Mouse (Mus musculus) midbrain, embryonic 15.5 days (tissue): Measurements from ENCODE around the gene Klk9. TPM values are rescaled to one million over a fixed set of nuclear protein-coding genes. Genes with fewer than 3 reads are reported as not detected.

Source experiments
- ATAC-seq: fragments of 200-750 bp; cut with Nextera tagmentation; replicated peaks from 2 replicates; pipeline ENCODE4 v1.8.0; 2017; ENCODE audit warnings: moderate TSS enrichment
- H3K27ac ChIP-seq: fragments of 300-500 bp; sonication (generic); 2 replicates; pipeline ENCODE4 v1.5.1; 2015; ENCODE audit warnings: mild to moderate bottlenecking, inconsistent platforms
- H3K27me3 ChIP-seq: fragments of 300-500 bp; sonication (generic); replicated peaks from 2 replicates; pipeline ENCODE4 v1.6.1; 2015; ENCODE audit warnings: inconsistent platforms
- H3K36me3 ChIP-seq: fragments of 300-500 bp; sonication (generic); replicated peaks from 2 replicates; pipeline ENCODE4 v1.6.1; 2015; ENCODE audit warnings: inconsistent platforms
- H3K4me1 ChIP-seq: fragments of 300-500 bp; sonication (generic); 2 replicates; pipeline ENCODE4 v1.6.1; 2015; ENCODE audit warnings: inconsistent platforms
- H3K4me2 ChIP-seq: fragments of 300-500 bp; sonication (generic); 2 replicates; pipeline ENCODE4 v1.6.1; 2015; ENCODE audit warnings: inconsistent platforms, mild to moderate bottlenecking, moderate library complexity
- H3K4me3 ChIP-seq: fragments of 300-500 bp; sonication (generic); 2 replicates; pipeline ENCODE4 v1.5.1; 2015; ENCODE audit warnings: mild to moderate bottlenecking, inconsistent platforms
- H3K9ac ChIP-seq: fragments of 300-500 bp; sonication (generic); 2 replicates; pipeline ENCODE4 v1.6.1; 2015; ENCODE audit warnings: mild to moderate bottlenecking, inconsistent platforms
- H3K9me3 ChIP-seq: fragments of 300-500 bp; sonication (generic); 2 replicates; pipeline ENCODE4 v1.6.1; 2016; ENCODE audit warnings: inconsistent platforms
- WGBS: fragments of 180-500 bp; shearing (Covaris S2); methylation state at CpG from one replicate; pipeline ENCODE4 v1.1.7; 2015; ENCODE audit warnings: mixed read lengths; 5-methylcytosine and 5-hydroxymethylcytosine counted together
- polyA plus RNA-seq: library from polyadenylated mRNA; unstranded; fragments of >200 nt; fragmentation: Nextera tagmentation; extraction: Ambion mirVana; gene quantifications from 2 replicates; pipeline ENCODE4 v1.2.1, GENCODE M21; 2015

Klk9 gene
- polyA plus RNA-seq, 1 experiment from 2014 or later = 0.12 TPM

GRCm38 (mm10) chr7:43777423-43777822, 14.3 kb upstream of the Klk9 start:
- peaks cover 2% of the 10 kb centered on the region; the same call in 1 of the 2 replicates for H3K4me1 ChIP-seq
- H3K4me2 ChIP-seq = no peak overlapping the region
- H3K4me3 ChIP-seq = no peak overlapping the region
- H3K27ac ChIP-seq = no peak overlapping the region
- H3K9ac ChIP-seq = no peak overlapping the region
- WGBS = 91% methylated on average over 12 of the region's 12 CpGs
- H3K9me3 ChIP-seq = no peaks in the 10 kb centered on the region
- no peaks in the 10 kb centered on the region for H3K36me3 ChIP-seq
- H3K27me3 ChIP-seq = no peaks in the 10 kb centered on the region
- ATAC-seq = no peak

GRCm38 (mm10) chr7:43778176-43778970, 13.3 kb upstream of the Klk9 start:
- ATAC-seq = no peak
- no peak overlapping the region for H3K9ac ChIP-seq
- H3K27me3 ChIP-seq = peaks cover 3% of the 10 kb centered on the region; the same call in 1 of the 2 replicates
- 91% methylated on average over 10 of the region's 10 CpGs for WGBS
- no peak overlapping the region for H3K4me2 ChIP-seq
- H3K9me3 ChIP-seq = no peaks in the 10 kb centered on the region
- no peak overlapping the region for H3K27ac ChIP-seq
- peaks cover 7% of the 10 kb centered on the region for H3K4me1 ChIP-seq
- no peak overlapping the region for H3K4me3 ChIP-seq
- no peaks in the 10 kb centered on the region for H3K36me3 ChIP-seq

- Histone ChIP-seq H3K36me3 (no peaks in the 10 kb centered on the region), H3K27me3 (peaks cover 6% of the 10 kb centered on the region; the same call in 1 of the 2 replicates), H3K9me3 (no peaks in the 10 kb centered on the region), H3K27ac (no peak overlapping the region), H3K4me3 (no peak overlapping the region), H3K9ac (no peak overlapping the region), H3K4me1 (peaks cover 7% of the 10 kb centered on the region), H3K4me2 (no peak overlapping the region)
- no peak for ATAC-seq
- WGBS = 77% methylated on average over 6 of the region's 6 CpGs
Observed at GRCm38 (mm10) chr7:43780241-43780640, 11.4 kb upstream of the Klk9 start.

- H3K27ac ChIP-seq = no peak within 1 kb of the TSS
- H3K4me1 ChIP-seq = peaks cover 7% of the 10 kb centered on the region
- ATAC-seq = no peak
- no peaks in the 10 kb centered on the region for H3K36me3 ChIP-seq
- H3K4me3 ChIP-seq = no peak within 1 kb of the TSS
- no peak within 1 kb of the TSS for H3K9ac ChIP-seq
- WGBS = 57% methylated on average over 5 of the region's 5 CpGs
- peaks cover 6% of the 10 kb centered on the region; the same call in 1 of the 2 replicates for H3K27me3 ChIP-seq
- no peak within 1 kb of the TSS for H3K4me2 ChIP-seq
- H3K9me3 ChIP-seq = no peaks in the 10 kb centered on the region
Observed at GRCm38 (mm10) chr7:43780746-43781145, 10.9 kb upstream of the Klk9 start, which contains the start of gene Klk10. Gene Klk10 (plus strand): TSS chr7:43781035.

- 90% methylated on average over 11 of the region's 11 CpGs for WGBS
- no peak overlapping the region for H3K4me2 ChIP-seq
- peaks cover 6% of the 10 kb centered on the region; the same call in 1 of the 2 replicates for H3K27me3 ChIP-seq
Observed at GRCm38 (mm10) chr7:43781541-43781940, 10.2 kb upstream of the Klk9 start.

GRCm38 (mm10) chr7:43782275-43783265, 9.1 kb upstream of the Klk9 start:
- Histone ChIP-seq H3K9me3 (no peaks in the 10 kb centered on the region), H3K36me3 (no peaks in the 10 kb centered on the region), H3K4me1 (peaks cover 7% of the 10 kb centered on the region), H3K27me3 (peaks cover 6% of the 10 kb centered on the region; the same call in 1 of the 2 replicates), H3K27ac (no peak overlapping the region), H3K4me2 (peak overlapping the region; percentile 72), H3K9ac (peak overlapping the region; percentile 48), H3K4me3 (peak overlapping the region; percentile 35)
- 8% methylated on average over 36 of the region's 36 CpGs for WGBS
- peak; percentile 76 for ATAC-seq

More at GRCm38 (mm10) chr7:43781541-43781940, 10.2 kb upstream of the Klk9 start:
- Histone ChIP-seq H3K27ac (no peak overlapping the region), H3K4me1 (peaks cover 7% of the 10 kb centered on the region), H3K9me3 (no peaks in the 10 kb centered on the region), H3K4me3 (no peak overlapping the region), H3K36me3 (no peaks in the 10 kb centered on the region), H3K9ac (no peak overlapping the region)
- ATAC-seq = no peak

GRCm38 (mm10) chr7:43785286-43785685, 6.4 kb upstream of the Klk9 start:
- no peak for ATAC-seq

GRCm38 (mm10) chr7:43788096-43788495, 3.6 kb upstream of the Klk9 start:
- H3K9me3 ChIP-seq = no peaks in the 10 kb centered on the region
- WGBS = 71% methylated on average over 3 of the region's 3 CpGs
- H3K36me3 ChIP-seq = no peaks in the 10 kb centered on the region

More at GRCm38 (mm10) chr7:43785286-43785685, 6.4 kb upstream of the Klk9 start:
- Histone ChIP-seq H3K36me3 (no peaks in the 10 kb centered on the region), H3K27ac (no peak overlapping the region), H3K4me1 (peaks cover 7% of the 10 kb centered on the region), H3K9me3 (no peaks in the 10 kb centered on the region), H3K27me3 (peaks cover 6% of the 10 kb centered on the region; the same call in 1 of the 2 replicates), H3K9ac (no peak overlapping the region), H3K4me3 (no peak overlapping the region), H3K4me2 (no peak overlapping the region)
- 89% methylated on average over 1 of the region's 1 CpGs for WGBS

GRCm38 (mm10) chr7:43789295-43789694, 2.4 kb upstream of the Klk9 start:
- Histone ChIP-seq H3K36me3 (no peaks in the 10 kb centered on the region), H3K27me3 (no peaks in the 10 kb centered on the region), H3K4me3 (no peak overlapping the region), H3K9me3 (no peaks in the 10 kb centered on the region), H3K4me2 (no peak overlapping the region), H3K4me1 (no peaks in the 10 kb centered on the region), H3K27ac (no peak overlapping the region), H3K9ac (no peak overlapping the region)
- no peak for ATAC-seq
- WGBS = 83% methylated on average over 2 of the region's 2 CpGs

More at GRCm38 (mm10) chr7:43788096-43788495, 3.6 kb upstream of the Klk9 start:
- H3K4me3 ChIP-seq = no peak overlapping the region
- ATAC-seq = no peak
- H3K9ac ChIP-seq = no peak overlapping the region
- peaks cover 5% of the 10 kb centered on the region; the same call in 1 of the 2 replicates for H3K27me3 ChIP-seq
- no peaks in the 10 kb centered on the region for H3K4me1 ChIP-seq
- no peak overlapping the region for H3K27ac ChIP-seq
- no peak overlapping the region for H3K4me2 ChIP-seq

- H3K4me2 ChIP-seq = peak overlapping the region; percentile 74
- peak; percentile 48 for ATAC-seq
- peak overlapping the region; percentile 45 for H3K4me3 ChIP-seq
- WGBS = 8% methylated on average over 8 of the region's 8 CpGs
- H3K27me3 ChIP-seq = peaks cover 28% of the 10 kb centered on the region
- H3K9me3 ChIP-seq = no peaks in the 10 kb centered on the region
- H3K9ac ChIP-seq = peak overlapping the region; percentile 20; the same call in 1 of the 2 replicates
- no peaks in the 10 kb centered on the region for H3K36me3 ChIP-seq
- no peak overlapping the region for H3K27ac ChIP-seq
- peaks cover 21% of the 10 kb centered on the region for H3K4me1 ChIP-seq
Observed at GRCm38 (mm10) chr7:43796355-43796754, 4.7 kb downstream of the Klk9 start.

GRCm38 (mm10) chr7:43797333-43797769, 5.7 kb downstream of the Klk9 start, which contains the start of gene Klk8:
Gene Klk8 (plus strand): TSS chr7:43797577.
- peaks cover 21% of the 10 kb centered on the region for H3K4me1 ChIP-seq
- ATAC-seq = peak; percentile 70
- no peaks in the 10 kb centered on the region for H3K9me3 ChIP-seq
- no peaks in the 10 kb centered on the region for H3K36me3 ChIP-seq
- under 1% methylated on average over 28 of the region's 28 CpGs for WGBS
- peak within 1 kb of the TSS; percentile 20 for H3K9ac ChIP-seq
- no peak within 1 kb of the TSS for H3K27ac ChIP-seq
- peak within 1 kb of the TSS; percentile 45 for H3K4me3 ChIP-seq
- H3K27me3 ChIP-seq = peaks cover 28% of the 10 kb centered on the region
- H3K4me2 ChIP-seq = peak within 1 kb of the TSS; percentile 74
